Mouse (Mus musculus) MEL (cell line): ENCODE data around the gene Olfr1437. TPM values are rescaled to one million over a fixed set of nuclear protein-coding genes. Genes with fewer than 3 reads are reported as not detected.
"Not testable (repeated sequence)": the region's sequence is repeated elsewhere in the genome, so short reads cannot be mapped to it uniquely, and the experiment has no call there.

Source experiments
- DNase-seq: peaks from one replicate; pipeline ENCODE4 v3.0.0; 2011; ENCODE audit warnings: low read depth, low spot score
- H3K27ac ChIP-seq: 2 replicates; pipeline ENCODE4 v1.5.1; 2012; ENCODE audit warnings: low read depth, mild to moderate bottlenecking, control low read depth, low read length, moderate library complexity; ENCODE audit not compliant: control insufficient read depth
- H3K27me3 ChIP-seq, 2 experiments: fragments of 150-350 bp in 1 of 2; sonication (generic) in 1 of 2; 2 replicates each; pipeline ENCODE4 v1.6.1; 2012; ENCODE audit warnings: low read length in 2 of 2, mild to moderate bottlenecking in 2 of 2, improper control_type of control experiment in 1 of 2, moderate library complexity in 1 of 2; ENCODE audit not compliant: insufficient read depth in 2 of 2, control insufficient read depth in 1 of 2
- H3K36me3 ChIP-seq, 2 experiments: 2 replicates each; pipeline ENCODE4 v1.6.1; 2012 to 2014; ENCODE audit warnings: low read length in 2 of 2, improper control_type of control experiment in 1 of 2, inconsistent platforms in 1 of 2, mild to moderate bottlenecking in 1 of 2; ENCODE audit not compliant: insufficient read depth in 2 of 2, control insufficient read depth in 1 of 2
- H3K4me1 ChIP-seq, 2 experiments: fragments of 150-350 bp in 1 of 2; sonication (generic) in 1 of 2; 2 replicates each; pipeline ENCODE4 v1.6.1; 2012; ENCODE audit warnings: low read length in 2 of 2, improper control_type of control experiment in 1 of 2, mild to moderate bottlenecking in 1 of 2; ENCODE audit not compliant: insufficient read depth in 2 of 2, control insufficient read depth in 1 of 2
- H3K4me3 ChIP-seq, 2 experiments: fragments of 150-350 bp in 1 of 2; sonication (generic) in 1 of 2; 2 replicates each; pipeline ENCODE4 v1.5.1; 2012; ENCODE audit warnings: low read depth in 2 of 2, low read length in 2 of 2, mild to moderate bottlenecking in 2 of 2, moderate library complexity in 2 of 2, control low read depth in 1 of 2, improper control_type of control experiment in 1 of 2; ENCODE audit not compliant: control insufficient read depth in 1 of 2, insufficient read depth in 1 of 2
- H3K79me2 ChIP-seq: 2 replicates; pipeline ENCODE4 v1.6.1; 2012; ENCODE audit warnings: mild to moderate bottlenecking, low read length, moderate library complexity; ENCODE audit not compliant: control insufficient read depth, poor library complexity, insufficient read depth
- H3K9ac ChIP-seq: 2 replicates; pipeline ENCODE4 v1.6.1; 2012; ENCODE audit warnings: low read depth, mild to moderate bottlenecking, control low read depth, low read length, moderate library complexity; ENCODE audit not compliant: control insufficient read depth, poor library complexity, severe bottlenecking
- H3K9me3 ChIP-seq: fragments of 150-350 bp; sonication (generic); replicated peaks from 2 replicates; pipeline ENCODE4 v1.6.1; 2012; ENCODE audit warnings: mild to moderate bottlenecking, low read length, improper control_type of control experiment, moderate library complexity; ENCODE audit not compliant: insufficient read depth
- CHD2 ChIP-seq: IDR thresholded peaks from 2 replicates; pipeline ENCODE4 v1.6.1; 2011; ENCODE audit warnings: low read length, improper control_type of control experiment
- CTCF ChIP-seq, 3 experiments: IDR thresholded peaks in 2 of 3; conservative IDR thresholded peaks in 1 of 3; 2 replicates each; pipeline ENCODE4 v1.5.1; 2011 to 2012; ENCODE audit warnings: low read length in 3 of 3, low read depth in 2 of 3, mild to moderate bottlenecking in 2 of 3, improper control_type of control experiment in 1 of 3, inconsistent platforms in 1 of 3, mixed read lengths in 1 of 3, moderate library complexity in 1 of 3; ENCODE audit not compliant: control insufficient read depth in 1 of 3, insufficient read depth in 1 of 3, poor library complexity in 1 of 3, severe bottlenecking in 1 of 3
- E2F4 ChIP-seq: IDR thresholded peaks from 2 replicates; pipeline ENCODE4 v1.6.1; 2011; ENCODE audit warnings: low read depth, low read length, improper control_type of control experiment, borderline replicate concordance
- GABPA ChIP-seq: IDR thresholded peaks from 2 replicates; pipeline ENCODE4 v1.6.1; 2012; ENCODE audit warnings: low read depth, mild to moderate bottlenecking, inconsistent platforms, low read length, improper control_type of control experiment, moderate library complexity
- GATA1 ChIP-seq: IDR thresholded peaks from 2 replicates; pipeline ENCODE4 v1.6.1; 2011; ENCODE audit warnings: low read depth, low read length, improper control_type of control experiment
- HCFC1 ChIP-seq: IDR thresholded peaks from 2 replicates; pipeline ENCODE4 v1.6.1; 2012; ENCODE audit warnings: low read depth, mild to moderate bottlenecking, inconsistent platforms, low read length, improper control_type of control experiment, moderate library complexity
- JUND ChIP-seq: IDR thresholded peaks from 2 replicates; pipeline ENCODE4 v1.6.1; 2011; ENCODE audit warnings: low read depth, mild to moderate bottlenecking, improper control_type of control experiment, low read length
- KAT2A ChIP-seq: conservative IDR thresholded peaks from 2 replicates; pipeline ENCODE4 v1.6.1; 2012; ENCODE audit warnings: low read depth, low read length, improper control_type of control experiment, inconsistent platforms
- MAX ChIP-seq: IDR thresholded peaks from 2 replicates; pipeline ENCODE4 v1.6.1; 2011; ENCODE audit warnings: low read length, improper control_type of control experiment
- MAZ ChIP-seq: IDR thresholded peaks from 2 replicates; pipeline ENCODE4 v1.6.1; 2012; ENCODE audit warnings: low read depth, mild to moderate bottlenecking, inconsistent platforms, low read length, improper control_type of control experiment
- MXI1 ChIP-seq: IDR thresholded peaks from 2 replicates; pipeline ENCODE4 v1.6.1; 2011; ENCODE audit warnings: mild to moderate bottlenecking, low read depth, low read length, improper control_type of control experiment
- MYB ChIP-seq: IDR thresholded peaks from 2 replicates; pipeline ENCODE4 v1.6.1; 2011; ENCODE audit warnings: mild to moderate bottlenecking, low read depth, low read length, improper control_type of control experiment
- MYC ChIP-seq: IDR thresholded peaks from 2 replicates; pipeline ENCODE4 v1.6.1; 2011; ENCODE audit warnings: low read depth, mild to moderate bottlenecking, low read length, improper control_type of control experiment, moderate library complexity
- NELFE ChIP-seq: IDR thresholded peaks from 2 replicates; pipeline ENCODE4 v1.6.1; 2011; ENCODE audit warnings: low read depth, low read length, improper control_type of control experiment
- NRF1 ChIP-seq: IDR thresholded peaks from 2 replicates; pipeline ENCODE4 v1.6.1; 2014; ENCODE audit warnings: low read depth, mild to moderate bottlenecking, inconsistent platforms, low read length, improper control_type of control experiment, moderate library complexity; ENCODE audit not compliant: poor library complexity, insufficient read depth, severe bottlenecking
- POLR2A ChIP-seq, 2 experiments: IDR thresholded peaks; 2 replicates each; pipeline ENCODE4 v1.6.1; 2011 to 2012; ENCODE audit warnings: low read length in 2 of 2, mild to moderate bottlenecking in 2 of 2, control low read depth in 1 of 2, improper control_type of control experiment in 1 of 2, low read depth in 1 of 2, moderate library complexity in 1 of 2; ENCODE audit not compliant: control insufficient read depth in 1 of 2, insufficient read depth in 1 of 2, poor library complexity in 1 of 2
- RAD21 ChIP-seq: IDR thresholded peaks from 2 replicates; pipeline ENCODE4 v1.6.1; 2011; ENCODE audit warnings: mild to moderate bottlenecking, low read depth, low read length, improper control_type of control experiment
- TBP ChIP-seq: IDR thresholded peaks from 2 replicates; pipeline ENCODE4 v1.8.0; 2011; ENCODE audit warnings: low read depth, low read length, improper control_type of control experiment
- UBTF ChIP-seq: IDR thresholded peaks from 2 replicates; pipeline ENCODE4 v1.6.1; 2012; ENCODE audit warnings: low read depth, mild to moderate bottlenecking, inconsistent platforms, low read length, improper control_type of control experiment, moderate library complexity, borderline replicate concordance; ENCODE audit not compliant: insufficient read depth
- USF1 ChIP-seq: IDR thresholded peaks from 2 replicates; pipeline ENCODE4 v1.6.1; 2014; ENCODE audit warnings: low read depth, mild to moderate bottlenecking, inconsistent platforms, low read length, improper control_type of control experiment, moderate library complexity
- USF2 ChIP-seq, 2 experiments: IDR thresholded peaks; 2 replicates each; pipeline ENCODE4 v1.6.1; 2011 to 2012; ENCODE audit warnings: improper control_type of control experiment in 2 of 2, low read length in 2 of 2, borderline replicate concordance in 1 of 2, inconsistent platforms in 1 of 2, low read depth in 1 of 2, mild to moderate bottlenecking in 1 of 2; ENCODE audit not compliant: insufficient read depth in 1 of 2
- ZC3H11A ChIP-seq: IDR thresholded peaks from 2 replicates; pipeline ENCODE4 v1.6.1; 2012; ENCODE audit warnings: low read depth, mild to moderate bottlenecking, inconsistent platforms, low read length, improper control_type of control experiment
- ZKSCAN1 ChIP-seq: IDR thresholded peaks from 2 replicates; pipeline ENCODE4 v1.6.1; 2012; ENCODE audit warnings: low read depth, mild to moderate bottlenecking, inconsistent platforms, low read length, improper control_type of control experiment, moderate library complexity
- ZMIZ1 ChIP-seq: IDR thresholded peaks from 2 replicates; pipeline ENCODE4 v1.6.1; 2012; ENCODE audit warnings: low read depth, mild to moderate bottlenecking, inconsistent platforms, low read length, improper control_type of control experiment, moderate library complexity
- ZNF384 ChIP-seq: IDR thresholded peaks from 2 replicates; pipeline ENCODE4 v1.6.1; 2012; ENCODE audit warnings: low read depth, mild to moderate bottlenecking, inconsistent platforms, low read length, improper control_type of control experiment
- polyA plus RNA-seq, 2 experiments: library from polyadenylated mRNA; stranded (reverse) in 1 of 2; unstranded in 1 of 2; fragments of >175 nt in 1 of 2; fragments of >200 nt in 1 of 2; gene quantifications; 2 replicates each; pipeline versions ENCODE4 v1.2.1 to v1.2.4; 2012; ENCODE audit warnings: low replicate concordance in 2 of 2, low read depth in 1 of 2; ENCODE audit not compliant: insufficient read length in 2 of 2, insufficient read depth in 1 of 2, missing spikeins in 1 of 2
- total RNA-seq: library from RNA; depleted of rRNA; stranded (reverse); fragments of 300-350 nt; gene quantifications from 2 replicates; pipeline ENCODE4 v1.2.3, GENCODE M21; 2012

Gene Olfr1437
- total and polyA plus RNA-seq, 3 experiments: not detected

DNA sequence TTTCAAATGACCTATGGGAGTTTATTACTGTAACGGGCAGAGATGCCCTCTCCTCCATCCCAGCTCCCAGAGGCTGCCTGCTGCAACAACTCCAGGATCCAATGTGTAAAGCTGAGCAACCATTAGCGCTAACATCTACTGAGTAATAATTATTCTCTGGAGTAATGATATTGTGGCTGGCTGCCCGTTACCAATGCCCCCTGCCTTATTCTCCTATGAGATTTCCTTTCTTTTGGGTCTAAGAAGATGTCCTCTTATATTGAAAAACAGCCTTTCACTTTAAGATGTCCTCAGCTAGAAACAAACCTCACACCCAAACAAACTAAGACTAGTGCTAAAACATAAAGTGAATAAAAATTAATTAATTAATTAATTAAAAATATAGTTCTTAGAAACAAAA is 10.9 kb upstream of the Olfr1437 start, which contains the start of gene Olfr1438-ps1:
TSS of gene Olfr1438-ps1 (minus strand) at position 101 of the 400 bp plus-strand sequence.
- no peak within 1 kb of the TSS for H3K27ac ChIP-seq
- no peak for DNase-seq
- TF ChIP-seq POLR2A (IDR thresholded peaks at IDR 0.05; ENCODE audit: control insufficient read depth in 1 of 2, insufficient read depth in 1 of 2, low read depth in 1 of 2, low read length in 2 of 2, poor library complexity in 1 of 2) (no peak), TBP (no peak), HCFC1 (no peak), MYB (no peak), NRF1 (no peak), MAZ (no peak), ZNF384 (no peak), USF1 (no peak), MYC (no peak), GATA1 (no peak), CTCF (IDR thresholded peaks at IDR 0.05 in 2 of 3, conservative IDR thresholded peaks at IDR 0.05 in 1 of 3; ENCODE audit: control insufficient read depth in 1 of 3, insufficient read depth in 1 of 3, low read depth in 2 of 3, low read length in 3 of 3, poor library complexity in 1 of 3, severe bottlenecking in 1 of 3) (no peak)
- TF ChIP-seq, all 39 proteins: peak for 0
- H3K4me3 ChIP-seq: no peak within 1 kb of the TSS
- H3K79me2 ChIP-seq: no peaks in the 10 kb centered on the region
- no peaks in the 10 kb centered on the region for H3K36me3 ChIP-seq
- no peak within 1 kb of the TSS for H3K9ac ChIP-seq
- H3K9me3 ChIP-seq: no peaks in the 10 kb centered on the region
- H3K27me3 ChIP-seq: no peaks in the 10 kb centered on the region; a peak in 1 of 4 replicates
- no peaks in the 10 kb centered on the region for H3K4me1 ChIP-seq

DNA sequence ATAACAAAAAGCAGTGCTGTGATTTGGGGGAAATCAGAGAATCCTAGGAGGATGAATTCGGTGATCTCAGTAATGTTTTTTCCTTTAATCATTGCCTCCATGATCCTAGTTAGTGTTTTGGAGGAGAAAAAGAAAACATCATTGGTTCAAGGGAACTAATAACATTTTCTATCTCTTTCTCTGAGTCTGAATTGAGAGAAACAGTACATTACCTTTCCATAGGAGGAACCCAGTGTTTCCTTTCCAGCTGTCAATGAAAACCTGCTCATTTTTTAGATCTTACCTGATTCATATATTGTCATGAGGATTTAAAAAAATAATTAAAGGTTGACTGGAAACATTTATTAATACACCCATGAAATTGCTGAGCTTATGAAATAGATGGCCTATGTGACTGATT is 25.9 kb downstream of the Olfr1437 start, which contains the start of gene Olfr1436:
TSS of gene Olfr1436 (minus strand) at position 101 of the 400 bp plus-strand sequence.
- not testable (repeated sequence) for H3K4me1 ChIP-seq, DNase-seq, H3K9ac ChIP-seq, H3K36me3 ChIP-seq, H3K27ac ChIP-seq, H3K27me3 ChIP-seq, H3K4me3 ChIP-seq, H3K9me3 ChIP-seq, H3K79me2 ChIP-seq

DNA sequence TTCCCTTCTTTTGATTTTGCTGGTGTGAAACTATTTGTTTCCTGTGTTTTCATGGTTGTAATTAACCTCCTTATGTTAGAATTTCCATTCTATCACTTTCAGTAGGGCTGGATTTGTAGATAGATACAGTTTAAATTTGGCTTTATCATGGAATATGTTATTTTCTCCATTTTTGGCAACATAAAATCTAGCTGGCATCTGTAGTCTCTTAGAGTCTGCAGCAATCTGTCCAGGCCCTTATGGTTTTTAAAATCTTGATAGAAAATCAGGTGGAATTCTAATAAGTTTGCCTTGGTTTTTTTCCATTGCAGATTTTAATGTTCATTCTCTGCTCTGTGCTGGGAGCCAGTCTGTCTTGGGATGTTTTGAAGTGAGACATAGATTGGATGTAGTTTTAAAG is 31.9 kb downstream of the Olfr1437 start:
- no peaks in the 10 kb centered on the region for H3K4me1 ChIP-seq
- no peaks in the 10 kb centered on the region for H3K9me3 ChIP-seq
- H3K27ac ChIP-seq: no peak overlapping the region
- no peak for TF ChIP-seq GABPA
- TF ChIP-seq JUND: no peak
- TF ChIP-seq POLR2A (IDR thresholded peaks at IDR 0.05; ENCODE audit: control insufficient read depth in 1 of 2, insufficient read depth in 1 of 2, low read depth in 1 of 2, low read length in 2 of 2, poor library complexity in 1 of 2): no peak
- TF ChIP-seq RAD21: no peak
- TF ChIP-seq TBP: no peak
- TF ChIP-seq KAT2A: no peak
- TF ChIP-seq ZC3H11A: no peak
- TF ChIP-seq UBTF: no peak
- TF ChIP-seq NELFE: no peak
- TF ChIP-seq ZNF384: no peak
- no peak for TF ChIP-seq MAZ
- no peak for TF ChIP-seq USF2 (IDR thresholded peaks at IDR 0.05; ENCODE audit: borderline replicate concordance in 1 of 2, insufficient read depth in 1 of 2, low read depth in 1 of 2, low read length in 2 of 2)
- TF ChIP-seq E2F4: no peak
- no peak for TF ChIP-seq MXI1
- TF ChIP-seq ZMIZ1: no peak
- no peak for TF ChIP-seq CTCF (IDR thresholded peaks at IDR 0.05 in 2 of 3, conservative IDR thresholded peaks at IDR 0.05 in 1 of 3; ENCODE audit: control insufficient read depth in 1 of 3, insufficient read depth in 1 of 3, low read depth in 2 of 3, low read length in 3 of 3, poor library complexity in 1 of 3, severe bottlenecking in 1 of 3)
- TF ChIP-seq MAX: no peak
- no peak for TF ChIP-seq CHD2
- TF ChIP-seq ZKSCAN1: no peak
- TF ChIP-seq, all 39 proteins: peak for 0
- Histone ChIP-seq H3K79me2 (no peaks in the 10 kb centered on the region), H3K9ac (no peak overlapping the region), H3K4me3 (no peak overlapping the region), H3K27me3 (no peaks in the 10 kb centered on the region), H3K36me3 (no peaks in the 10 kb centered on the region)
- DNase-seq: no peak
